ENCODE assay signal across 12 mouse cellular contexts in genomic region chr9:60518216-60518615, GRCm38 (mm10). TPM values are rescaled to one million over a fixed set of nuclear protein-coding genes. Genes with fewer than 3 reads are reported as not detected.
DNase-seq lines count a peak whose midpoint lies in the region; ATAC-seq lines count a peak whose summit lies in the region.
"Had no signal": no experiment of that assay in that cellular context is flagged by ENCODE, and none has a peak within 500 bp of the region (broad histone marks: within the 10 kb centered on the region; RNA-seq: fewer than 3 reads in every experiment).

No protein-coding gene starts in this region.

- 12% methylated on average over 3 of the region's 3 CpGs for WGBS in heart, embryonic 12.5 days
- WGBS in intestine, embryonic 15.5 days = 24% methylated on average over 3 of the region's 3 CpGs

- intact Hi-C loops in heart, postnatal 10 days (cut with DNase I) = no loop called here

- H3K4me1 ChIP-seq in heart, embryonic 12.5 days (replicated peaks) = peaks cover 52% of the 10 kb centered on the region
- H3K4me1 ChIP-seq in intestine, embryonic 15.5 days (replicated peaks) = peaks cover 55% of the 10 kb centered on the region

- no peak for ATAC-seq in heart, embryonic 12.5 days (ENCODE audit: insufficient number of reproducible peaks, low FRiP score)
- ATAC-seq in intestine, embryonic 15.5 days = no peak
- no peak for ATAC-seq in frontal cortex, adult (ENCODE audit: low TSS enrichment)
- ATAC-seq: activated CD4-positive, CD25-positive, alpha-beta regulatory T cell, adult 4 months; forebrain, postnatal 0 days had no signal

- peaks cover 15% of the 10 kb centered on the region; the same call in 1 of the 2 replicates for H3K27me3 ChIP-seq in heart, embryonic 12.5 days (replicated peaks)
- H3K27me3 ChIP-seq in intestine, embryonic 15.5 days (replicated peaks) = no peaks in the 10 kb centered on the region
- H3K27me3 ChIP-seq: CH12.LX had no signal

- peak overlapping the region; percentile 31 for H3K4me2 ChIP-seq in heart, embryonic 12.5 days
- peak overlapping the region; percentile 83 for H3K4me2 ChIP-seq in intestine, embryonic 15.5 days (replicated peaks)
- H3K4me2 ChIP-seq: liver, embryonic 11.5 days had no signal

- no peak overlapping the region for H3K4me3 ChIP-seq in heart, embryonic 12.5 days
- no peak overlapping the region for H3K4me3 ChIP-seq in intestine, embryonic 15.5 days (replicated peaks)

- DNase-seq in heart, postnatal 10 days = no peak
- DNase-seq in adrenal gland, adult 18-20 months (ENCODE audit: low spot score in 2 of 2) = peak; percentile 43 to 44
- DNase-seq in lung, postnatal 14 days = peak; percentile 48
- DNase-seq in cerebellum, adult 8-10 months = no peak
- DNase-seq in ovary, postnatal 14 days (ENCODE audit: low spot score) = no peak
- DNase-seq: forebrain, postnatal 0 days had no signal

- H3K36me3 ChIP-seq in heart, embryonic 12.5 days = no peaks in the 10 kb centered on the region; the same call in 1 of the 2 replicates
- H3K36me3 ChIP-seq in intestine, embryonic 15.5 days = 0 out of 2 replicates have a peak, but pooled peaks cover 3% of the 10 kb centered on the region

- H3K9ac ChIP-seq in heart, embryonic 12.5 days = no peak overlapping the region
- no peak overlapping the region for H3K9ac ChIP-seq in intestine, embryonic 15.5 days
- H3K9ac ChIP-seq: forebrain, postnatal 0 days had no signal

- no peaks in the 10 kb centered on the region for H3K9me3 ChIP-seq in heart, embryonic 12.5 days (replicated peaks)
- no peaks in the 10 kb centered on the region for H3K9me3 ChIP-seq in intestine, embryonic 15.5 days

- H3K27ac ChIP-seq in heart, embryonic 12.5 days (ENCODE audit: poor library complexity, severe bottlenecking) = no peak overlapping the region
- no peak overlapping the region for H3K27ac ChIP-seq in intestine, embryonic 15.5 days

RNA-seq across cellular contexts. Expression of gene Thsd4, which starts 3.6 kb away (rescaled TPM):
- polyA plus RNA-seq in heart, embryonic 12.5 days (2016; fragmentation: Nextera tagmentation; extraction: Ambion mirVana) = 12.4 and 14.0 TPM in 2 replicates
- total RNA-seq in heart, postnatal 10 days (2021) = 10 to 100 TPM; 17.0 to 17.5 TPM
- total RNA-seq in adrenal gland, adult 18-20 months (2021) = 1 to 10 TPM; 3.2 to 3.6 TPM
- 23.2 and 25.8 TPM in 2 replicates for polyA plus RNA-seq in intestine, embryonic 15.5 days (2015; fragmentation: Nextera tagmentation; extraction: Ambion mirVana)
- total RNA-seq: CH12.LX had no signal
- polyA plus RNA-seq: activated CD4-positive, CD25-positive, alpha-beta regulatory T cell, adult 4 months had no signal

Comparison
In these comparisons a context has a peak if more than half of its experiments do, and no peak if none do; other contexts are left out.
1. DNase-seq: peak in adrenal gland, adult 18-20 months (2 of 2) and lung, postnatal 14 days (single experiment); none in heart, postnatal 10 days (0 of 2), cerebellum, adult 8-10 months (single experiment) and ovary, postnatal 14 days (single experiment).